Mouse (Mus musculus) left cerebral cortex, postnatal 25 days (tissue): Measurements from ENCODE around the gene Ercc6l2. TPM values are rescaled to one million over a fixed set of nuclear protein-coding genes. Genes with fewer than 3 reads are reported as not detected.

Source experiments
- DNase-seq, 2 experiments: peaks; one replicate each; pipeline ENCODE4 v3.0.0; 2022; ENCODE audit warnings: low spot score in 2 of 2, mixed read lengths in 1 of 2
- intact Hi-C: fragments of 180-260 bp; cut with DNase I; formaldehyde crosslinking; loops from one replicate; pipeline ENCODE4 v1.15.1; 2025
- total RNA-seq, 2 experiments: library from RNA; stranded (reverse); gene quantifications; 2 replicates each; pipeline ENCODE4 v1.2.3; 2021

Gene Ercc6l2
- 10 to 100 TPM; 15.5 to 16.3 TPM for total RNA-seq

DNA sequence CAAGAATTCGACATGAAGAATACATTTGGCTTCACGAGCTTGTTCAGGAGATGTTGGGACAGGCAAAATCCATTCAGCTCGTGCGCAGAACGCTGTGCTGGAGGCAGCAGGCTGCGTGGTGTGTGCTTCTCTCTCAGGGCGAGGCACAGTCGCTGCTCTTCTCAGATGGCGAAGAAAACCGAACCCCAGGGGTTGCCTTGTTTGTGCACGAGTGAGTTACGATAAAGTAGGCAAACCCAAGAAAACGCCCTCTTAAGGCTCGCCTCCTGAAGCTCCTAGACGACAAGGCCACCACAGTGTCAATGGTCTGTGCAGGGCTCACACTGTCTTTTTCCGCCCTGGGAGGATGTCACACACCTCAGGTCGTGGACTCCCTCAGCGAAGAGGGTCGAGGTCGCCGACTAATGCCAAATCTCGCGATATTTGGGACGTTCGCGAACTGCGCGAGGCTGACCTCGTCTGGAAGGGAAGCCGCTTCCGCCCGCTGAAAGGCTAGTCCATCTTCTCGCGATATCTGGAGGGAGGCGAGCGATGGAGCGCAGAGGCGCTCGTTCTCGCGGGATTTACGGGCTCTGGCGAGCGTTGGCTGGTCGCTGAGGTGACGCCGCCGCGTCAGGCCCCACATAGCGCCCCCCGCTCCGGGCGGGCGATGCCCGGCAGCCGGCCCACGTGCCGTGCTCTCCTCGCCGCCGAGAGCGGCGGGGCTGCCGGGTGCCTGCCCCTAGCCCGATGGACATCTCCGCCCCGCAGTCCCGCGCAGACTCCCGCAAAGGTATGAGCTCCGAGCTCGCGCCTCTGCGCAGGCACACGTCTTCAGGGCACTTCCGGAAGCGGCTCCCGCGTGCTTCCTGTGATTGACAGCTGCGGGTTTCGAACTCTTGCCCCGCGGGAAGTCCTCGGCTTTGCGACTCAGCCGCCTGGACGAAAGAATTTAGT lies at the start of gene Ercc6l2:
Ercc6l2 (plus strand) TSS at position 495 of the 936 bp plus-strand sequence.
- intact Hi-C loops: loop anchor here (1.0 kb wide), 1 partner anchor 247 kb away; no protein-coding TSS in a partner anchor
- peak; percentile 99 for DNase-seq

DNA sequence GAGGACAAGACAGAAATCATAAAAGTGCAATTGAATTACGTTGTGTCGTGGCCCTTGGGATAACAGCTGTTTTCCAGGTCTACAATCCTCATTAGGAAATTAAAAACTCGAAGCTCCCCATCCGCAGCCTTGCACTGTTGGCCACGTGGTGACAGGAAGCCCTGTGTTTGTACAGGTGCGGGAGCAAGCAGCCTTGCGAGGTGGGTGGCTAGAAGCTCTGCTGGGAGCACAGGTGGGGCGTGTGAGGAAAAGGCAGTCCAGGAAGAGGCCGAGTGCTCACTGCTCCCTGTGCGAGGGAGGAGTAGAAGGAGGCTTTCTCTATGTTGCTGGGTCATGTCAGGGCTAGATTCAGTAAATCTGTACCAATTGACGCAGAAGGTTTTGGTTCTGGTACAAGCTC lies 49.0 kb upstream of the Ercc6l2 start:
- intact Hi-C loops: no loop called here
- DNase-seq: no peak

DNA sequence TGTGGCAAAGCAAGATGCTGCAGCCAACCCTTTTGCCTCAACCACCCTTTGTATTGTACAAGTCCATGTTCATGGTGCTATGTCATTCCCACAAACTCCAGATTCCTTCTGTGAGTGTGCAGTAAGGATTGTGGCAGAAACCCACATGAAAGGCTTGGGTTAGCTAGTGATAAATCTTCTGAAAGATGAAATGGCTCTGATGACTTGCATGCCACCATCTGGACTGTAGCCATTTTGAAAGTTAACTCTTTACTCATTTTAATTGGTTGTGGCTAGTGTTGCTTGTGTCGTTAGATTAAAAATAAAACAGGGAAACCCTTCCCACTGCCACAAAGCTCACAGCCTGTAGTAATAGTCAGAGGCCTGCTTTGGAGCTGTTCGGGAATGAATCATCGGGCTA lies 44.0 kb upstream of the Ercc6l2 start:
- DNase-seq: no peak
- intact Hi-C loops: no loop called here

DNA sequence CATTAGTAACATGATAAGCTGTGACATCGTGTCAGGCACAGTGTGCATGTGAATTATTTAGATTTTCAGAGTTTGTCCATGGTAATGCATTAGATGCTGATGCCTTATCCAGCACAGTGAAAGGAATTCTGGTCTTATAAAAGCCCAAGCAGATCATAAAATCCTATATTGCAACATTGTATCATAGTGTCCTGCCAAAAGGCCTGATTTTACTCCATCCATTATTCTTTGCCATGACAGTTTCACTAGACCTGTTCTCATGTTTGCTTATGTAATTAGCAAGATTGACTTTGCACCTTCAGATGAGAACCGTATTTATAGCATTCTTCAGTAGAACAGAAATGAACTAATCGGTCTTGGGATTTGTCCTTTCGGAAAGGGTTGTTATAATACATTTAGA lies 36.1 kb upstream of the Ercc6l2 start:
- no peak for DNase-seq
- intact Hi-C loops: no loop called here

DNA sequence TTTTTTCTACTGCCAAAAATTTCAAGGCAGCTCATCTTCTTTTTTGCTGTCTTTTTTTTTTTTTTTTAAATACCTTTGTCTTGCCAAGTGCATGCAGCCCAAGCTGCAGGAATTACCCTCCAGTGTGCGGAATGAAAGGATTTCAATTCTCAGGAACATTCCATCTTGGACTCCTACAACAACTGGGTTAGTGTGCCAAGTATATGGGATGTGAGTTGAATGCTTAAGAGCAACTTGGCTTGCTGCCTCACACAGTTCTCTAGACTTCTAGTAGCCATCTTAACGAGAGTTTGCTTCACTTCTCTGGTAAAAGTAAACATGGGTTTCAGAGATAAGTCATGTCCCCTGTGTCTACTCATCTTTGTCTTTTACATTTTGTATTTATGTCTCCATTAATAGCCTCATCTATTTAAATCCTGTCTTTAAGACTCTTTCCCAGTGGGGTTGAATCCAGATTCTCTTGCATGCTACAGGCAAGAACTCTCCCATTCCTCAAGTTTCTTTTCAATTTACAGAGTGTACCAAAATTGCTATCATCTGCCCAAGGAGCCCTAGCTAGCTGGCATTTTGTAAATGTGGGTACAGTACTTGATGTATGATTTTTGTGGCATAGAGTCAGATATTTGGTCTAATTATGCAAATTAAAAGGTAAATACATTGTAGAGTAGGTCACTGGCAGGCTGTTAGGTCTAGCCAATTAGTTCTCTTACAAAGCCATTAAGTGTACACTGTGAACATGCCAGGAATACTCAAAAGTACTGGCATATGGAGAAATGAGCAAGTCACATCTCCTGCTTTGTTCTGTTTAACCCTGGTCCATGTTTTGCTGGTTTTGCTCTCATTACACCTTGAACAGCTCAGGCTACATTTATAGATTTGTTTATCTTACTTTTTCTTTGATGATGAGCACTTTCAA lies 35.4 kb upstream of the Ercc6l2 start:
- DNase-seq: peak; percentile 60 to 73
- intact Hi-C loops: no loop called here

DNA sequence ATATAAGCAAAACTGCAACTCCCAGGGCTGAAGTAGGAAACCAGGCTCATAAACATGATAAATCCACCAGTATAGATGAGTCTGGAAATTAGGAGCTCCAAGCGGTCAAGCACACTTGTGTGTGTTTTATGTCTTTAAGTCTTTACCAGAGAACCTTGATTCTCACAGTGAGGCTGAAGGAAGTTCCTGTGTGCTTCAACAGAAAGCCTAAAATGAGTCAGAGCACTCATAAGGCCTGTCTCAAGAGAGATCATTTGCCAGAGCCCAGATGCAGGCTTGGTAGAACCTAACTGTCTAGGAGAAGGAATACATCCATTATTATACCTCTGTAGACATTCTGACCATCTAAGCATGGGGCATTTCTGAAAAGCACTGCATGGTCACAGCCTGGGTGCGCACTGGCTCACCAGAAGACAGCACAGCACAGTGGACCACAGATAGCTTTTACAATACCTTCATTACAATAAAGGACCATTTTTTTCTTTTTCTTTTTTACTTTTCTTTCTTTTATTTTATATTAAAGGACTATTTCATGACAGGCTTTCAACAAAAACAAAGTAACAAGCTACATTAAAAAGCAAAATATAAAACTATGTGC lies 22.7 kb upstream of the Ercc6l2 start:
- intact Hi-C loops: no loop called here
- DNase-seq: no peak

DNA sequence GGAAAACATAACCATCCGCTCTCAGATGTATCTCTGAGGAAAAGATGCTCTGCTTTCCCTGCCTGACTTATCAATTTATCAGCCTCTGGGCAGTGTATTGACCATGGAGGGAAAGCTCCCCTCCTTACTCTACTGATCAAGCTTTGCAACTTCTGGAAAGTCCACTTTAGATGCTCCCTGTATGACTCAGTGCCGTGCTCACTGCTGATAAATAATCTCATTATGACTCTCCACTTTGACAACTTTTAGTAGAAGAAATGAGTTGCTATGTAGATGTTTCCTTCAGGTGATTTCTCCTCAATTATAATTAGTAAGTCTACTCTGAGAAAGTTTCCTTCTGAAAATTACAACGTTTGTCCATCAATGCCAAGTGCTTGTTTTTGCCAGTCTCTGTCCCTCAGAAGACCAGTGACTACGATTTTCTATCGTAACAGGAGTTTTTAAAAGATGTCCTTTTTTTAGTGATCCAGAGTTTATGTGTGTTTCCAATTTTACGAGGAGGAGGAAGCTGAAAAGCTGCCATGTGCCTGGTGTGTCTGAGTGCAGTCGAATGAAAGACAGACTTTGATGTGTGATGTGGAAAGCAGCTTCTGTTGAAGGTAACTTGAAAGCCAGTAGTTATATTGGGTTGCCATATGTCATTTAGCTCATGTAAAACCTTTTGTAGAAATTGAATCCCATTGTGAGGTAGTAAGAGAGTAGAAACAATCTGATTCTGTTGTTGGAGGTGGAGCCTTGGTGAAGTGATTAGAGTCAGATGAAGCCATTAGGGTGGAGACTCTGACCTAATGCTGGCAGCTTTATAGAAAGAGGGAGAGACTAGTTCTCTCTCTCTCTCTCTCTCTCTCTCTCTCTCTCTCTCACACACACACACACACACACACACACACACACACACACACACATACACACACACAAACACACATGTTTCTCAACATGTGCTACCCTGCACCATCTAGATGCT lies 21.4 kb upstream of the Ercc6l2 start:
- intact Hi-C loops: no loop called here
- DNase-seq: peak in 1 of 2 experiments; percentile 16

DNA sequence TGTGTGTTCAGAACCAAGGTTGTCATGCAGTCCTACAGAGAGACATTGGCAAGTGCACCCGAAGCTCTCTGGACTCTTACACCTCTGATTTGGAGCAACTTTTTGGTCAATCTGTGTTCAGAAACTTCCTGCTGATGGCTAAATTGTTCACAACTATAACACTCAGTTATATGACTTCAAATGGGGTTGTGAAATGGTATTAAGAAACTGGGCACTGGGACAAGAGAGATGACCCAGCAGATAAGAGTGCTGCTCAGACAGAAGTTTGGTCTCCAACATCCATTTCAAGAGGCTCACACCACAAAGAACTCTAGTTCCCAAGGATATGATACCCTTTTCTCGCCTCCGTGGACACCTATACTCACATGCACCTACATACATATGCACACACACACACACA lies 16.4 kb upstream of the Ercc6l2 start:
- intact Hi-C loops: no loop called here
- no peak for DNase-seq

DNA sequence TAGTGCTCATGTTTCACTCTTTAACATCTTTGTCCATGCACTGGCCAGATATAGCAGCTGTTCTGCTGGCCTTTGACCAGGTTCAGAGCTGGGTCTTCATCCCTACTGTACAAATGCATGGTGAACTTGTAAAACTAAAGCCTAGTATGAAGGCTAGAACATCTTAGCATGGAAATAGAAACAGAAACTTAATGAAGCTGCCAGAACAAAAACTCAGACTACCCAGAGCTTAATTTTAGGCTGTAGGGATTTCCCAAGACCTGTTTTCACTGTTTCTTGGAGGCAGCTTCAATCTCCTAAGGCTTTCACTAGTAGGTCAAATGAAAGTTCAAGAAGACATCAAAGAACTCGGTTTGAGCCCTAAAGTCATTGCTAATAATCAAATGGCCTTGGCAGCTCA lies 15.1 kb upstream of the Ercc6l2 start:
- intact Hi-C loops: no loop called here
- no peak for DNase-seq

DNA sequence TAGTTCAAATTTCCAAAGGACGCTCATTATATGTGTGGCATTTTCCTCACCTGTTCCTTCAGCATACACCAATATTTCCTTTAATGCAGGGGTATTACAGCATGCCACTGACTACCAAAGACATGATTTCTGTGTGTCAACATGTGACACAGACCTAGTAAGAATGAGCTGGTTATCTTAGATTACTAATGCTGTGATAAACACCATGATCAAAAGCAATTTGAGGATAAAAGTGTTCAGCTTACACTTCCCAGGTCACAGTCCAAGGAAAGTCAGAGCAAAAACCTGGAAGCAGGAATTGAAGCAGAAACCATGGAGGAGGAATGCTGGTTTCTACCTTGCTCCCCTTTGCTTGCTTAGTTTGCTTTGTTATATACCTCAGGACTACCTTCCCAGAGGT lies 13.8 kb upstream of the Ercc6l2 start:
- no peak for DNase-seq
- intact Hi-C loops: no loop called here

DNA sequence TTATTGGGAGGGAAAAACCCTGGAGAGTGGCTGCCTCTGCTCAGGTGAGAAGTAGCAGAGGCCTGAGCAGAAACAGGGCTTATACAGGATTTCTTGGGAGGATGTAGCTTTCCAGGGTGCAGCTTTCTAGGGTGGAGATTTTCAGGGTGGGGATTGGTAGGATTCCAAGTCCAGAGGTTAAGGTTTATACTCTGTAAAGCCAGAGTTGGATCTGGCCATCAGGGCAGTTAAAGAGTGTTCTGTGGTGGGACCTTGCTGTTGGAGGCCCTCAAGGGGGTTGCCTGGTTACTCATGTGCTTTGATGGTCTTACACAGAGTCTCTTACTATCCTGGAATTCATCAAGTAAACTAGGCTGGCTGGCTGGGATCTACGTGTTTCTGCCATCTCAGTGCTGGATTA lies 7.8 kb upstream of the Ercc6l2 start:
- intact Hi-C loops: no loop called here
- no peak for DNase-seq

DNA sequence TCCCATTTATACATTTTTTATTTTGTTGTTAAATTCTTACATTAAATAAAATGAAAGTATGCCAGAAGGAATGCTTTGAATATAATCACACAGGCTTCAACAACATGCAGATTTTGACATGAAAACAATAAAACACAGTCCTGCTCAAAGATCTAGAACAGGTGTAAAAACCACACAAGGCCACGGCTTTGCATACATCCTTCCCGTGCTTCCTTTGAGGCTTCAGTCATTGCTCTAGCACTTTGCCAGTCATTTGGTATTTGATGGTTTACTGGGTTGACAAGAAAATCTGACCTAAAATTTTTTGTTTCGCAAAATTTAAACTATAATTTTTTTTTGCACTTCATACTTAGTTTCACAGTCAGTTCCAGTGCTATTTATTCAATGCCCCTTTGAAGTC lies 7.1 kb upstream of the Ercc6l2 start:
- intact Hi-C loops: no loop called here
- no peak for DNase-seq

DNA sequence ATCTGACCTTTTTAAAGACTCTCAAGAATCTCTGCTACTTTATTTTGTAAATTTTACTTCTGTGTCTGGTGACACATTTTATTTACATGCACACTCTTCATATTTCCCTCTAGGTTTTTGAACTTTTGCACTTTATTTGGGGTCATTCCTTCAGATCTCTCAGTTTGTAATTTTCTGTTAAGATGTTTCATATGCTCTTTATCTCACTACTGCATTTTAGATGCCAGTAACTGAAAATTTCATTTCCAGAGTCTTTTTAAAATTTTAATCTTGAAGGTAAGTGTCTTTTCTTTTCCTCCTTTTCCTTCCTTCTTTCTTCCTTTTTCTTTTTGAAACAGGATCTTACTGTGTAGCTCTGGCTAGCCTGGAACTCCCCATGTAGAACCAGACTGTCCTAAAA lies 3.6 kb upstream of the Ercc6l2 start:
- intact Hi-C loops: no loop called here

DNA sequence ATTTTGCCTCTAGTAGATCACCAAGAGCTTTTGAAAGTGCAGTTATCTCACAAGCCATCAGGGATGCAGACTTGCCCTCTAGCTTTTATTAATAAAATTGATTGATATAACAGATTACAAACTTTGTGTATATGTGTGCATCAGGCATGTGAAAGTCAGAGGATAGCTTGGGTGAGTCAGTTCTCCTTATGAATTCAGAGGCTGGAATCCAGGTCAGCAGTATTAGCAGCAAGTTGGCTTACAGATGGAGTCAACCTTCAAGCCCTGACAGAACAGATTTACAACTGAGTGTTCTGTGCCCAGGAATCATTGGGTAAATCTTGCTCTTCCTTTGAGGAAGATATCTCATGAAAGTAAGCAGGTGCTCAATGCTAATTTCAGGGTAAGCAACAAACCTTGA lies 891 bp downstream of the Ercc6l2 start:
- DNase-seq: no peak

More for the DNA sequence above, 3.6 kb upstream of the Ercc6l2 start:
- DNase-seq: no peak

DNA sequence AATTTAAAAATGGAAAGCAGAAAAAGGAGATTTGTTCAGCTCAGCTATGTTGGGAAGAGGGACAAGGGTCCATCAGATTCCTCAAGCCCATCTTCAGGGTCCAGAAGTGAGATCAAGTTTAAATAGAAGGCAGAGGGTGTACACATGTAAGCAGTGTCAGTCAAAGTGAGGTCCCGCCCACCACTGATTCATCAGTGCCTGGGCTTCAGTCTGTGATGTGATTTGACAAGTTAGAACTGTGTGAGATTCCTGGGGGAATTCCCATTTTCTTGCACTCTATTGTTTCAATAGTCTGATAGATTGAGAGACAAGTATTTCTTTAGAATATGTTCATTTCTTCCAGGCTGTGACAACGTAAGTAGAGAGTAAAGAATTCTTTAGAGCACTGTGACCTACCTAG lies 30.7 kb downstream of the Ercc6l2 start:
- intact Hi-C loops: no loop called here
- DNase-seq: no peak

More for the DNA sequence above, 891 bp downstream of the Ercc6l2 start:
- intact Hi-C loops: loop anchor here (1.0 kb wide), 1 partner anchor 248 kb away; no protein-coding TSS in a partner anchor

DNA sequence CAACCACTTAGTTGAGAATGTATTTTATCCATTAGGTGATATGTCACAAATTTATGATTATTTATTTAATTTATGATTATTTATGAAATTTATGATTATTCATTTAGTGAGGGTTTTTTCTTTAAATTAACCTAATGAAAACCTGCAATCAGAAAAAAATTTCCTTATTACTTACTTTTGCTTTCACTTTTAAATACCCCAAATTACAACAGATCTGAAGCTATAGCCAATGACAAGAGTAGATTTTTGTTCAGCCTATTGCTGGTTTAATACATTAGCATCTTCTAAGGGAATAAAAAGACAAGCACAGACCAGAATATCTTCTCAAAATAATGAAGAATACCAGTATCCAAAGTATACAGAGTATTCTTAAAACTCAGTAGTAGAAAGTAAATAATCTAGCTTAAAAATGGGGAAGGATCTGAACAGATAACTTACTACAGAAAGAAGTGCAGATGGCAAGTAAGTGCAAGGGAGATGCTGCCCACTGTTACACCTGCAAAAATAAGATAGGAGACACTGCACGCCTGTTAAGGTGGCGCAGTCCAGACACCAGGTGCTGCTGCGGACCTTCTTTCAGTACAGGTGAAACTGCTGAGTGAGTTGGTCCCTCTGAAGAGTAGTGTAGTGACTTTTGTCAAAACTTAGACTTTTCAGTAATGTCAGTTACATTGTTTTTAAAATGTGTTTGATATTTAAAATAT lies 35.4 kb downstream of the Ercc6l2 start:
- intact Hi-C loops: no loop called here
- DNase-seq: no peak

DNA sequence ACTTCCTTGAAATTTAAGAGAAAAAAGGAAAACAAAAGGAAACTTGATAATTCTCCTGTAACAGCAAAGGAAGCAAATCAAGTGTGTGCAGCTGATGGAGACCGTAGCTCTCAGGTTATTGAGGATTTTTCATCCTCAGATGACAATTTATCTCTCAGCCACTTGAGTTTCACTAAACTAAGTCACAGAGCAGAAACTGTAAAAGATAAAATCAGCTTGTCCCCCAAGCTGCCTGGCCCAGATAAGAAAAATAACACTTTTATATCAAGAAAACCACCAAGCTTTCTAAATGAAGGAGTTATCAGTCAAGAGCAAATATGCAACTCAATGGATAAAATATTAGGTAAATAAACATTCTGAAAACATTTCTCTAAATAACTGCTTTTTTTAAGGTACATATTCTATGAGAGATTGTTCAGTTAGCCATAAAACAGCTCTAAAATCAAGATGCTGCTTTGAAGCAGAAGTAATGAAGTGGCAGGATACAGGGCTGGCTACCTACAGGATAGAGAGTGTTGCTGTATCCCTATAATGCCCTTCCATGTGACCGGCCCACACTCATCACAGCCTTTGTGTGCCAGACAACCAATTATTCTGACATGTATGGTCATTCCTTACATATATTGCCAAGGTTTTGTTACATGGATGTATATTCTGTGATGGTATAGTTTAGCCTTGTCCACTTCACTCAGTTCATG lies 57.7 kb downstream of the Ercc6l2 start:
- no peak for DNase-seq
- intact Hi-C loops: no loop called here

DNA sequence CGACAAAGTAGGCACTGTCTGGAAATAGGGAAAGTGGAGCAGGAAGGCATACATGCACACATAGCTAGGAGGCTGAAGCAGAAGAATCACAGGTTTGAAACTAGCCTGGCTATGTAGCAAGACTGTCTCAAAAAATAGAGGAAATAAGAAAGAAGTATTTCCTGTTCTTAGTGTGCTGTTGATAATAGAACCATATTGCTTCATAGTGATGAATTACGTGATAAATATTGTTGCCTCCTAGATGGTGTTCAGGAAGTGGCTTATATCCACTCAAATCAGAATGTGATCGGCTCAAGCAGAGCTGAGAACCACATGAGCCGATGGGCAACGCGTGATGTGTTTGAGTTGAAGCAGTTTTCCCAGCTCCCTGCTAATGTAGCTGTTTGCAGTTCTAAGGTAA lies 62.1 kb downstream of the Ercc6l2 start:
- intact Hi-C loops: no loop called here
- no peak for DNase-seq
